Mouse (Mus musculus): ENCODE measurements around the gene Tef. TPM values are rescaled to one million over a fixed set of nuclear protein-coding genes. Genes with fewer than 3 reads are reported as not detected.

Gene Tef
- polyA plus RNA-seq, 1 experiment from 2014 or later: 4.5 TPM

DNA sequence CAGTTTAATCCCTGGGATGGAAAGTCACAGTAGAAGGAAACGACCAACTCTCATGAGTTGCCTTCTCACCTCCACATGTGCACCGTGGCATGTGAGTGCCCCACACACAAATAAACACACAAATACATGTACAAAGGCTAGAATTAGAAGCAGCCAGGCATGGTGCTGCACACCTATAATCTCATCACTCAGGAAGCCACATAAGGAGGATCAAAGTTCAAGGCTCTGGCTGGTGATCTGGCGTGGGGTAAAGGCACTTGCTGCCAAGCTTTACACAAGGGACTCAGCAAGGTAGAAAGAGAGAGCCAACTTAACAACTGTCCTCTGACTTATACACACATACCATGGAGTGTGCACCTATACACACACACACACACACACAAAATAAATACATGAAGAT, 1.8 kb upstream of the Tef start:
- no peak overlapping the region for H3K4me3 ChIP-seq (replicated peaks)
- 60% methylated on average over 3 of the region's 3 CpGs for WGBS (ENCODE audit: insufficient replicate concordance)
- DNase-seq: no peak
- H3K4me2 ChIP-seq: no peak overlapping the region
- no peaks in the 10 kb centered on the region for H3K36me3 ChIP-seq
- no peak overlapping the region for H3K9ac ChIP-seq
- H3K27me3 ChIP-seq: no peaks in the 10 kb centered on the region
- H3K27ac ChIP-seq: no peak overlapping the region
- H3K9me3 ChIP-seq (replicated peaks): no peaks in the 10 kb centered on the region
- peaks cover 49% of the 10 kb centered on the region for H3K4me1 ChIP-seq (replicated peaks)
- ATAC-seq (ENCODE audit: low read depth): no peak

DNA sequence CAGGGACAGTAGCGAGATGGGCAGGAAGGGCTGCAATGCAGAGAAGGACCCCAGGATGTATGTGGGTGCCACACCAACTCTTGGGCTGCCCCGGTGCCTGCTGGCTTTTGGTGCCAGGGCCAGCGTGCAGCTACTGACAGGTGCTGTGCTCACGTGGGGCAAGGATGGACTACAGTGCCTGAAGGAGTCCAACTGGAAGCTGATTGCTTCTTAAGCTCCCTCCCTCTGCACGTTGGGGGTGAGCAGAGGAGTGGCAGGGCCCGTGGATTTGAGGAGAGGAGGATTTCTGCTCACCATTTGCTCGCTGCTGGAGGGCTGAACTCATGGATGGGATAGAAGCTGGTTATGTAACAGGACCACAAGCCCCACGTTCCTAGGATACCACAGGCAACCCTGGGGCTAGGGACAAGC, 725 bp downstream of the Tef start:
- WGBS (ENCODE audit: insufficient replicate concordance): 27% methylated on average over 8 of the region's 8 CpGs
- ATAC-seq (ENCODE audit: low read depth) (no peak), DNase-seq (no peak)
- Histone ChIP-seq H3K4me3 (replicated peaks) (peak overlapping the region; percentile 52), H3K9me3 (replicated peaks) (no peaks in the 10 kb centered on the region), H3K27me3 (no peaks in the 10 kb centered on the region), H3K27ac (peak overlapping the region; percentile 67), H3K36me3 (no peaks in the 10 kb centered on the region), H3K4me2 (peak overlapping the region; percentile 76), H3K4me1 (replicated peaks) (peaks cover 50% of the 10 kb centered on the region), H3K9ac (peak overlapping the region; percentile 64)

DNA sequence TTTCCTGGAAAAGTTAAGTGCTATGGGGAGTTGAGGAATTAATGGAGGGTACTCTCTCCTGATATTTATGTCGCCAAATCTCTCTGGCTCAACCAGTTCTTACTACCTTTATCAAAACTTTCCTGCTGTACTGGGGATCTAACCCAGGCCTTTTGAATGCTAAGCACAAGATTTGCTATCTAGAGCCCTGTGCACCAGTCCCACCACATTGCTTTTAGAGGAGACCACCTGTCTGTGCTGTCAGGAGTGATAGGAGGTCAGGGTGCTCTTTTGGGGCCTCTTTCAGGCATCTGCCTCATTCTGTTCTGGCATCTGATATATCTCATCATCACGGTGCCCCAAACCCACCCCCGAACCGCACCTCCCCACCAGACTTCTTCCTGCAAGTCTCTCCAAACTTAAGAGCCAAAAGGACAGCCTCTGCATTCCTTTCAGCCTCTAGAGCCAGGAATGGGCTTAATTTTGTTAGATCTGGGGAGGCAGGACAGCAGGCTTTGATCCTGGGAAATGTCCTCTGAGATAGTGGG, 1.3 kb downstream of the Tef start:
- no peak for DNase-seq
- peak overlapping the region; percentile 67; the same call in 1 of the 2 replicates for H3K27ac ChIP-seq
- H3K4me2 ChIP-seq: peak overlapping the region; percentile 76
- peak overlapping the region; percentile 64; the same call in 1 of the 2 replicates for H3K9ac ChIP-seq
- H3K4me1 ChIP-seq (replicated peaks): peaks cover 50% of the 10 kb centered on the region
- no peaks in the 10 kb centered on the region for H3K36me3 ChIP-seq
- H3K9me3 ChIP-seq (replicated peaks): no peaks in the 10 kb centered on the region
- H3K27me3 ChIP-seq: no peaks in the 10 kb centered on the region
- ATAC-seq (ENCODE audit: low read depth): peak; percentile 54
- peak overlapping the region; percentile 52 for H3K4me3 ChIP-seq (replicated peaks)
- 16% methylated on average over 4 of the region's 4 CpGs for WGBS (ENCODE audit: insufficient replicate concordance)

DNA sequence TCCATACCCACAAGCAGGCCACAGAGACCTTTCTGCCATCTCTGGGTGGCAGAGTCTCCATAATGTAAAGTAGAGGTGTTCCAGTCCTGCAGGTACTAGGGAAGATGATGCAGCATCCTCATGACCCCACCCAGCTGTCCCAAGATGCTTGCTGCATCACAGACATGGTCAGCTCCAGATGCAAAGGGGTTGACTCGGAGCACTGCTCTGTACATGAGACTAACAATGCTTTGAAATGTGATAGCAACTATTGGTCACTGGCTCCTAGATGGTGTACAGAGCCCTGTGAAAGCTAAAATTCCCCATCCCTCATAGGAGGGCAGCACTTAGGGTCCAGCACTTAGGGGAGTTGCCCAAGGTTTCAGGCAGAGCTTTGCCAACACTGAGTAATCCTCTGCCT, 2.0 kb downstream of the Tef start:
- peak overlapping the region; percentile 76 for H3K4me2 ChIP-seq

DNA sequence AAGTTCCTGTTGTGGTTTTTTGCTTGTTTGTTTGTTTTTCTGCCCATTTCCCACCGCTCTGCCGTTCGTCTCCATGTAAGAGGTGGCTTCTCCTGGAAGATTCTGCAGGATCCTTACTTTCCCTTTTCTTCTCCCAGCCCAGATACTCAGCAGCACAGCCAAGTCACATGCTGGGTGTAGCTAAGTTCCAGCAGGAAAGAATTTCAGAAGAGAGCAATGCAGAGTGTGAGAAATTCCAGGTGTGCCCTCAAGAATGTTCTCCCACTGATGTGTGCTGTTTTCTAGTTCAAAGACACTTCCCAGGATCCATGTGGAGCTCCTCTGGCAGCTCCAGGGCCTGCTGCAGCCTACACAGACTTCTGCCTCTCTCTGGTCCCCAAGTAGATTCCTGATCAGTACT, 2.7 kb downstream of the Tef start:
- Histone ChIP-seq H3K27me3 (no peaks in the 10 kb centered on the region), H3K27ac (no peak overlapping the region), H3K4me2 (no peak overlapping the region), H3K4me1 (replicated peaks) (peaks cover 52% of the 10 kb centered on the region), H3K4me3 (replicated peaks) (no peak overlapping the region), H3K36me3 (no peaks in the 10 kb centered on the region), H3K9ac (no peak overlapping the region), H3K9me3 (replicated peaks) (no peaks in the 10 kb centered on the region)
- 57% methylated on average over 3 of the region's 3 CpGs for WGBS (ENCODE audit: insufficient replicate concordance)
- DNase-seq (no peak), ATAC-seq (ENCODE audit: low read depth) (no peak)

More for the DNA sequence above, 2.0 kb downstream of the Tef start:
- no peaks in the 10 kb centered on the region for H3K9me3 ChIP-seq (replicated peaks)
- no peak overlapping the region for H3K27ac ChIP-seq
- no peaks in the 10 kb centered on the region for H3K36me3 ChIP-seq
- 67% methylated on average over 1 of the region's 1 CpGs for WGBS (ENCODE audit: insufficient replicate concordance)
- no peak overlapping the region for H3K4me3 ChIP-seq (replicated peaks)
- no peak for DNase-seq
- H3K27me3 ChIP-seq: no peaks in the 10 kb centered on the region
- H3K4me1 ChIP-seq (replicated peaks): peaks cover 49% of the 10 kb centered on the region
- ATAC-seq (ENCODE audit: low read depth): no peak
- no peak overlapping the region for H3K9ac ChIP-seq

DNA sequence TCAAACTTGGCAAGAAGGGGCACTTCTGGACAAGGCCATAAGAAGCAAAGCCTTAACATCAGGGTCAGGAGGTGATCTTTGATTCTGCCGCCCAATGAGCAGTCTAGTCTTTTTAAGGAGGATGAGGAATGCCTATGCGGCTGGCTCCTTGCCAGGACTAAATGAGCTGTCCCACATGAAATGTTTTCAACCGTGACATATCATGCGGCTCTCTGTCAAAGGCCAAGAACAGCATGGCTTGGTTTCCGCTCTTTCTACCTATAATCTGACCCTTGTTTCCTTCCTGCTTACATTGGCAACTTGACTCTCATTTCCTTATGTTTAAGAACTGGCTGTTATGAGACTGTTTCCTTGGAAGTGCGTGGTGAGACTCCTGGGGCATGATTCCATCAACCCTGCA, 3.4 kb downstream of the Tef start:
- no peaks in the 10 kb centered on the region for H3K9me3 ChIP-seq (replicated peaks)
- H3K4me2 ChIP-seq: no peak overlapping the region
- DNase-seq (no peak), ATAC-seq (ENCODE audit: low read depth) (no peak)
- H3K4me3 ChIP-seq (replicated peaks): no peak overlapping the region
- no peaks in the 10 kb centered on the region for H3K27me3 ChIP-seq
- H3K9ac ChIP-seq: no peak overlapping the region
- H3K4me1 ChIP-seq (replicated peaks): peaks cover 56% of the 10 kb centered on the region
- H3K36me3 ChIP-seq: no peaks in the 10 kb centered on the region
- 67% methylated on average over 6 of the region's 6 CpGs for WGBS (ENCODE audit: insufficient replicate concordance)
- no peak overlapping the region for H3K27ac ChIP-seq

DNA sequence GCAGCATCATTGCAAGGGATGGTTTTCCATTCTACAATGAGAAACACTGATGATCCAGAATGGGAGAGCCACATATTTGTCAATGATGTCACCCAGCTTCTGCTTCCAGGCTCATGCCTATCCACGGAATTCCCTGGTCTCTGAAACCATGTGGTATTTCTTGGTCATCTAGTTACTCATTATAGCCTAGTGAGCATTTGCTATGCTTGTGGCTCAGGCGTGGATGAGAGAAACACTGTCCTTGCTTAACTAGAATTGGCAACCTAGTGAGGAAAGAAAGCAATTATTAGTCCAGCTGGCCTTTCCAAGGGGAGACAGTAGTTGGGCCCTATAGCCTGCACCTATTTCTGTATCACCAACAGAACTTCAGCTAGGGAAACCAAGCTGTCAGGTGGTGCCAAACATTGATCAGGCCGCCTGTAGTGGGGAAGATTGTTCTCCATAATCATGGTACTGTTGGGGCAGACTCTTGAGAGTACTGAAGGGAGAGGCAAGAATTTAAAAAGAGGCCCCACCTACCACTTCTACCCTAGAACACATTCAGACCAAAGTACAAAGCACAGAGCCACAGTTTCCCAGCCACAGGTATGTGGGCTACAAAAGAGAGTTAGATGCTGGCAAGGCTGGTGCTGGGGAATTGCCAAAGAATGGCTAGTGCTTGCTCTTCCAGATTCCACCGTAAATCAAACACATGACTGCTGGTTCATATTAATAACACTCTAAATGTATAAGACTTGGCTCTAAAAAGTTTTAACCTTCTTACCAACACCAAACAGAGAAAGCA, 4.6 kb downstream of the Tef start:
- no peak overlapping the region for H3K9ac ChIP-seq

DNA sequence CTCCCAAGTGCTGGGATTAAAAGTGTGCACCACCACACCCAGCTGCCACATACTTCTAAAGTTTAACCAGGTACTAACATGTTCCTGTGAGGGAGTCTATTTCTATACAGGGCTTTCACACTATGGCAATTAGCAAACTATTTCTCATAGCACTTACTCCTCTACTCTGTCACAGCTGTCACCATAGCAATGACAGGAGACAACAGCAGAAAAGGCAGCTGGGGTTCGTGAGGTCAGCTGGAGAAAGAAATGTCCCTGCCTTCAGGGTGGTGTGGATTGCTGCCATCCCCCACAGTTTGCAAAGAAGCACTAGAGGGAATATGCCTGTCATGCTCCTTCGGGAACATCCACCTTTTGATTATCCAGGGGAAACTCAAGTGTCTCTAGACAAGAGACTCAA, 6.6 kb downstream of the Tef start:
- no peak for DNase-seq
- Histone ChIP-seq H3K27me3 (no peaks in the 10 kb centered on the region), H3K36me3 (no peaks in the 10 kb centered on the region), H3K27ac (no peak overlapping the region), H3K9ac (no peak overlapping the region), H3K4me3 (replicated peaks) (no peak overlapping the region), H3K4me1 (replicated peaks) (peaks cover 51% of the 10 kb centered on the region), H3K9me3 (replicated peaks) (no peaks in the 10 kb centered on the region), H3K4me2 (no peak overlapping the region)
- WGBS (ENCODE audit: insufficient replicate concordance): 55% methylated on average over 2 of the region's 2 CpGs
- no peak for ATAC-seq (ENCODE audit: low read depth)

More for the DNA sequence above, 4.6 kb downstream of the Tef start:
- Histone ChIP-seq H3K36me3 (no peaks in the 10 kb centered on the region), H3K4me3 (replicated peaks) (no peak overlapping the region), H3K4me1 (replicated peaks) (peaks cover 53% of the 10 kb centered on the region), H3K4me2 (no peak overlapping the region), H3K27me3 (no peaks in the 10 kb centered on the region), H3K9me3 (replicated peaks) (no peaks in the 10 kb centered on the region), H3K27ac (no peak overlapping the region)
- ATAC-seq (ENCODE audit: low read depth) (no peak), DNase-seq (no peak)
- 69% methylated on average over 4 of the region's 4 CpGs for WGBS (ENCODE audit: insufficient replicate concordance)

DNA sequence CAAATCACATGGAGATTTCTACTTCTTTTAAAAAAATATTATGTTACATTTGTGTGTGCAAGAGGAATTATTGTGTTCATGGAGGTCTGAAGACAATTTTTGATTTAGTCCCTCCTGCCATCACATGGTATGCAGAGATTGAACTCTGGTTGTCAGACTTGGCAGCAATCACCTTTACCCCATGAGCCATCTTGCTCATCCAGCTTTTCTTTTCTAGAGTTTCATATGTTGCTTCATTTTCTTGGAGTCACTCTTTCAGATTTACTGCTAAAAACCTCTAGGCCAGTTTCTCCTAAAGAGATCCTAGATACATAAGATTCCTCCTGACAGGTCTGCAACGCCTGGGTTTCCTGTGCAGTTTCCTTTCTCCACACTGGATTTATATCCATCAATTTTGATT, 7.3 kb downstream of the Tef start:
- Histone ChIP-seq H3K27ac (no peak overlapping the region), H3K27me3 (no peaks in the 10 kb centered on the region), H3K4me1 (replicated peaks) (peaks cover 51% of the 10 kb centered on the region), H3K9ac (0 out of 2 replicates have a peak overlapping the region, but pooled peaks have one; percentile 57), H3K36me3 (no peaks in the 10 kb centered on the region), H3K9me3 (replicated peaks) (no peaks in the 10 kb centered on the region), H3K4me2 (peak overlapping the region; percentile 99), H3K4me3 (replicated peaks) (no peak overlapping the region)
- DNase-seq (no peak), ATAC-seq (ENCODE audit: low read depth) (no peak)
- 42% methylated on average over 1 of the region's 1 CpGs for WGBS (ENCODE audit: insufficient replicate concordance)

DNA sequence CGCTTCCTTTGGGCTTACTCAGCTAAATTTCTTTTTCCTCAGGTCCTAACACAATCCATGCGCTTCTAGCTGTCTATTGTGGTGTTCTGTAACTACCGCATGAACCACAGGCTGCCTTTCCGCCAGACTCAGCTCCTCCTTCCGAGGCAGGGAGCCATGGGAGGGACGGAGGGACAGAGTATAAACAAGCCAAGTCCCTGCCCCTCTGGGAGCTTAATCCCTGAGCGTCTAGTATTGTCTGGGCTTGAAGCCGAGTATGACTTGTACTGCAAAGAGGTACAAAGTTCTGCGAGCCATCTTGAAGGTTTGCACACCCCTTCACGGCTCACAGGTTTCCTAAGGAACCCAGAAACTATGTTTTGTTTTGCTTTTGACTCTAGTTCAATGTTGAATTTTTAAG, 7.9 kb downstream of the Tef start:
- no peaks in the 10 kb centered on the region for H3K9me3 ChIP-seq (replicated peaks)
- peak overlapping the region; percentile 99 for H3K4me2 ChIP-seq
- peak; percentile 40 for DNase-seq
- peak overlapping the region; percentile 57 for H3K9ac ChIP-seq
- H3K27ac ChIP-seq: peak overlapping the region; percentile 2; the same call in 1 of the 2 replicates
- H3K4me1 ChIP-seq (replicated peaks): peaks cover 51% of the 10 kb centered on the region
- H3K27me3 ChIP-seq: no peaks in the 10 kb centered on the region
- H3K36me3 ChIP-seq: peaks cover 1% of the 10 kb centered on the region
- WGBS (ENCODE audit: insufficient replicate concordance): 3% methylated on average over 10 of the region's 10 CpGs
- ATAC-seq (ENCODE audit: low read depth): no peak
- H3K4me3 ChIP-seq (replicated peaks): peak overlapping the region; percentile 80

DNA sequence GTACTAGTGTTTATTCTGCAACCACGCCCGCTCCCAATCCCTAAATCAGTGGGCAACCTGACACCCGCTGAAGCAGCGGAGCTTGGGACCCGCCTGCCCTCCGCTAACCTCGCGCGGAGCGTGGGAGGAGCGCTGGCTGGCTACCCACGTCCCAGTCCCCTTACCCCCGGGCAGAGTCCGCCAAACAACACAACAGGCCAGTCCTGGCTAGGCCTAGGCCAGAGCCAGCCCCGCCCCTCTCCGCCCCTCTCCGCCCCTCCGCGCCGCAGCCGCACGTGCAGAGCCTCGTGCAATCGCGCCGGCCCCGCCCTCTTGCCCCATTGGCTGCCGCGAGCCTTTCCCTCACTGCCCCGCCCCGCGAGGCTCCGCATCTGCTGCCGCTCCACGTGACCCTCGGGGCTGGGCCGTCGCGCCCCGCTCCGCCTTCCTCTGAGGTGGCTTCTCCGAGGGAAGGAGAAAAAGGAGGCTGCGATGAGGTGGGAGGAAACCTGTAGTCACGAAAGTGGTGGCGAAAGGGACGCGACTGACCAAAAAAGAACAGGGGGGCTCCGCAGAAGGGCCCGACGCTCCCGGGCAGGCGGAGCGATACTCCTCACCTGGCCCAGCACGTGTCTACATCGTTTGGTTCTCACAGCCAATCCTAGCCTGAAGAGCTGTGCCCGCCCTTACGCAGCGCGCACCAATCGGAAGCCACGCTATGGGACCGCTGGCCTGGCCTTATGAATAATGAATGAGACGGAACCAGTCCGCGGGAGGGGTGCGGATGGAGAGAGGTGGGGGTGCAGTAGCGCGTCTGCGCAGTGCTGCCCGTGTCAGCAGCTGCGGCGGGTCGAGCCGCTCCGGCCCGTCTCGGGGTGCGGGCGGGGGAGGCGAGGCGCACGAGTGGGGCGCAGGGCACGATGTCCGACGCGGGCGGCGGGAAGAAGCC, 8.7 kb downstream of the Tef start:
- peak; percentile 96 for ATAC-seq (ENCODE audit: low read depth)
- DNase-seq: peak; percentile 97
- Histone ChIP-seq H3K4me1 (replicated peaks) (peaks cover 49% of the 10 kb centered on the region), H3K4me2 (peak overlapping the region; percentile 99), H3K36me3 (peaks cover 5% of the 10 kb centered on the region), H3K4me3 (replicated peaks) (peak overlapping the region; percentile 80), H3K9ac (peak overlapping the region; percentile 79), H3K27ac (peak overlapping the region; percentile 74), H3K27me3 (no peaks in the 10 kb centered on the region), H3K9me3 (replicated peaks) (no peaks in the 10 kb centered on the region)
- under 1% methylated on average over 88 of the region's 89 CpGs for WGBS (ENCODE audit: insufficient replicate concordance)

Data from liver, embryonic 13.5 days (tissue).